Mouse (Mus musculus) MEL (cell line): ENCODE results near the gene Lrp11. TPM values are rescaled to one million over a fixed set of nuclear protein-coding genes. Genes with fewer than 3 reads are reported as not detected.

Experiments used
- DNase-seq: peaks from one replicate; pipeline ENCODE4 v3.0.0; 2011; ENCODE audit warnings: low read depth, low spot score
- H3K27ac ChIP-seq: 2 replicates; pipeline ENCODE4 v1.5.1; 2012; ENCODE audit warnings: low read depth, mild to moderate bottlenecking, control low read depth, low read length, moderate library complexity; ENCODE audit not compliant: control insufficient read depth
- H3K27me3 ChIP-seq, 2 experiments: fragments of 150-350 bp in 1 of 2; sonication (generic) in 1 of 2; 2 replicates each; pipeline ENCODE4 v1.6.1; 2012; ENCODE audit warnings: low read length in 2 of 2, mild to moderate bottlenecking in 2 of 2, improper control_type of control experiment in 1 of 2, moderate library complexity in 1 of 2; ENCODE audit not compliant: insufficient read depth in 2 of 2, control insufficient read depth in 1 of 2
- H3K36me3 ChIP-seq, 2 experiments: 2 replicates each; pipeline ENCODE4 v1.6.1; 2012 to 2014; ENCODE audit warnings: low read length in 2 of 2, improper control_type of control experiment in 1 of 2, inconsistent platforms in 1 of 2, mild to moderate bottlenecking in 1 of 2; ENCODE audit not compliant: insufficient read depth in 2 of 2, control insufficient read depth in 1 of 2
- H3K4me1 ChIP-seq, 2 experiments: fragments of 150-350 bp in 1 of 2; sonication (generic) in 1 of 2; 2 replicates each; pipeline ENCODE4 v1.6.1; 2012; ENCODE audit warnings: low read length in 2 of 2, improper control_type of control experiment in 1 of 2, mild to moderate bottlenecking in 1 of 2; ENCODE audit not compliant: insufficient read depth in 2 of 2, control insufficient read depth in 1 of 2
- H3K4me3 ChIP-seq, 2 experiments: fragments of 150-350 bp in 1 of 2; sonication (generic) in 1 of 2; 2 replicates each; pipeline ENCODE4 v1.5.1; 2012; ENCODE audit warnings: low read depth in 2 of 2, low read length in 2 of 2, mild to moderate bottlenecking in 2 of 2, moderate library complexity in 2 of 2, control low read depth in 1 of 2, improper control_type of control experiment in 1 of 2; ENCODE audit not compliant: control insufficient read depth in 1 of 2, insufficient read depth in 1 of 2
- H3K79me2 ChIP-seq: 2 replicates; pipeline ENCODE4 v1.6.1; 2012; ENCODE audit warnings: mild to moderate bottlenecking, low read length, moderate library complexity; ENCODE audit not compliant: control insufficient read depth, poor library complexity, insufficient read depth
- H3K9ac ChIP-seq: 2 replicates; pipeline ENCODE4 v1.6.1; 2012; ENCODE audit warnings: low read depth, mild to moderate bottlenecking, control low read depth, low read length, moderate library complexity; ENCODE audit not compliant: control insufficient read depth, poor library complexity, severe bottlenecking
- H3K9me3 ChIP-seq: fragments of 150-350 bp; sonication (generic); replicated peaks from 2 replicates; pipeline ENCODE4 v1.6.1; 2012; ENCODE audit warnings: mild to moderate bottlenecking, low read length, improper control_type of control experiment, moderate library complexity; ENCODE audit not compliant: insufficient read depth
- CTCF ChIP-seq, 3 experiments: IDR thresholded peaks in 2 of 3; conservative IDR thresholded peaks in 1 of 3; 2 replicates each; pipeline ENCODE4 v1.5.1; 2011 to 2012; ENCODE audit warnings: low read length in 3 of 3, low read depth in 2 of 3, mild to moderate bottlenecking in 2 of 3, improper control_type of control experiment in 1 of 3, inconsistent platforms in 1 of 3, mixed read lengths in 1 of 3, moderate library complexity in 1 of 3; ENCODE audit not compliant: control insufficient read depth in 1 of 3, insufficient read depth in 1 of 3, poor library complexity in 1 of 3, severe bottlenecking in 1 of 3
- E2F4 ChIP-seq: IDR thresholded peaks from 2 replicates; pipeline ENCODE4 v1.6.1; 2011; ENCODE audit warnings: low read depth, low read length, improper control_type of control experiment, borderline replicate concordance
- EP300 ChIP-seq, 2 experiments: IDR thresholded peaks; 2 replicates each; pipeline ENCODE4 v1.6.1; 2011; ENCODE audit warnings: improper control_type of control experiment in 2 of 2, low read length in 2 of 2, low read depth in 1 of 2, mild to moderate bottlenecking in 1 of 2
- ETS1 ChIP-seq: IDR thresholded peaks from 2 replicates; pipeline ENCODE4 v1.6.1; 2012; ENCODE audit warnings: low read depth, mild to moderate bottlenecking, inconsistent platforms, low read length, improper control_type of control experiment, moderate library complexity
- GATA1 ChIP-seq: IDR thresholded peaks from 2 replicates; pipeline ENCODE4 v1.6.1; 2011; ENCODE audit warnings: low read depth, low read length, improper control_type of control experiment
- HCFC1 ChIP-seq: IDR thresholded peaks from 2 replicates; pipeline ENCODE4 v1.6.1; 2012; ENCODE audit warnings: low read depth, mild to moderate bottlenecking, inconsistent platforms, low read length, improper control_type of control experiment, moderate library complexity
- MAFK ChIP-seq: IDR thresholded peaks from 2 replicates; pipeline ENCODE4 v1.6.1; 2011; ENCODE audit warnings: low read depth, mild to moderate bottlenecking, low read length, improper control_type of control experiment, borderline replicate concordance
- MAX ChIP-seq: IDR thresholded peaks from 2 replicates; pipeline ENCODE4 v1.6.1; 2011; ENCODE audit warnings: low read length, improper control_type of control experiment
- MEF2A ChIP-seq: IDR thresholded peaks from 2 replicates; pipeline ENCODE4 v1.6.1; 2014; ENCODE audit warnings: low read depth, mild to moderate bottlenecking, inconsistent platforms, low read length, improper control_type of control experiment; ENCODE audit not compliant: poor library complexity, insufficient replicate concordance, severe bottlenecking; ENCODE audit errors: extremely low read depth
- MXI1 ChIP-seq: IDR thresholded peaks from 2 replicates; pipeline ENCODE4 v1.6.1; 2011; ENCODE audit warnings: mild to moderate bottlenecking, low read depth, low read length, improper control_type of control experiment
- MYB ChIP-seq: IDR thresholded peaks from 2 replicates; pipeline ENCODE4 v1.6.1; 2011; ENCODE audit warnings: mild to moderate bottlenecking, low read depth, low read length, improper control_type of control experiment
- NELFE ChIP-seq: IDR thresholded peaks from 2 replicates; pipeline ENCODE4 v1.6.1; 2011; ENCODE audit warnings: low read depth, low read length, improper control_type of control experiment
- NRF1 ChIP-seq: IDR thresholded peaks from 2 replicates; pipeline ENCODE4 v1.6.1; 2014; ENCODE audit warnings: low read depth, mild to moderate bottlenecking, inconsistent platforms, low read length, improper control_type of control experiment, moderate library complexity; ENCODE audit not compliant: poor library complexity, insufficient read depth, severe bottlenecking
- RAD21 ChIP-seq: IDR thresholded peaks from 2 replicates; pipeline ENCODE4 v1.6.1; 2011; ENCODE audit warnings: mild to moderate bottlenecking, low read depth, low read length, improper control_type of control experiment
- RCOR1 ChIP-seq: IDR thresholded peaks from 2 replicates; pipeline ENCODE4 v1.6.1; 2012; ENCODE audit warnings: low read depth, mild to moderate bottlenecking, inconsistent platforms, low read length, improper control_type of control experiment
- SIN3A ChIP-seq: IDR thresholded peaks from 2 replicates; pipeline ENCODE4 v1.6.1; 2012; ENCODE audit warnings: low read length, improper control_type of control experiment, inconsistent platforms
- TAL1 ChIP-seq: IDR thresholded peaks from 2 replicates; pipeline ENCODE4 v1.6.1; 2012; ENCODE audit warnings: mild to moderate bottlenecking, inconsistent platforms, low read length, moderate library complexity, mixed read lengths
- TBP ChIP-seq: IDR thresholded peaks from 2 replicates; pipeline ENCODE4 v1.8.0; 2011; ENCODE audit warnings: low read depth, low read length, improper control_type of control experiment
- UBTF ChIP-seq: IDR thresholded peaks from 2 replicates; pipeline ENCODE4 v1.6.1; 2012; ENCODE audit warnings: low read depth, mild to moderate bottlenecking, inconsistent platforms, low read length, improper control_type of control experiment, moderate library complexity, borderline replicate concordance; ENCODE audit not compliant: insufficient read depth
- USF2 ChIP-seq, 2 experiments: IDR thresholded peaks; 2 replicates each; pipeline ENCODE4 v1.6.1; 2011 to 2012; ENCODE audit warnings: improper control_type of control experiment in 2 of 2, low read length in 2 of 2, borderline replicate concordance in 1 of 2, inconsistent platforms in 1 of 2, low read depth in 1 of 2, mild to moderate bottlenecking in 1 of 2; ENCODE audit not compliant: insufficient read depth in 1 of 2
- ZC3H11A ChIP-seq: IDR thresholded peaks from 2 replicates; pipeline ENCODE4 v1.6.1; 2012; ENCODE audit warnings: low read depth, mild to moderate bottlenecking, inconsistent platforms, low read length, improper control_type of control experiment
- ZMIZ1 ChIP-seq: IDR thresholded peaks from 2 replicates; pipeline ENCODE4 v1.6.1; 2012; ENCODE audit warnings: low read depth, mild to moderate bottlenecking, inconsistent platforms, low read length, improper control_type of control experiment, moderate library complexity
- ZNF384 ChIP-seq: IDR thresholded peaks from 2 replicates; pipeline ENCODE4 v1.6.1; 2012; ENCODE audit warnings: low read depth, mild to moderate bottlenecking, inconsistent platforms, low read length, improper control_type of control experiment
- polyA plus RNA-seq, 2 experiments: library from polyadenylated mRNA; stranded (reverse) in 1 of 2; unstranded in 1 of 2; fragments of >175 nt in 1 of 2; fragments of >200 nt in 1 of 2; gene quantifications; 2 replicates each; pipeline versions ENCODE4 v1.2.1 to v1.2.4; 2012; ENCODE audit warnings: low replicate concordance in 2 of 2, low read depth in 1 of 2; ENCODE audit not compliant: insufficient read length in 2 of 2, insufficient read depth in 1 of 2, missing spikeins in 1 of 2
- total RNA-seq: library from RNA; depleted of rRNA; stranded (reverse); fragments of 300-350 nt; gene quantifications from 2 replicates; pipeline ENCODE4 v1.2.3, GENCODE M21; 2012

The Lrp11 gene
- total and polyA plus RNA-seq, 3 experiments = 0.92 to 1.0 TPM; not detected in 1

DNA sequence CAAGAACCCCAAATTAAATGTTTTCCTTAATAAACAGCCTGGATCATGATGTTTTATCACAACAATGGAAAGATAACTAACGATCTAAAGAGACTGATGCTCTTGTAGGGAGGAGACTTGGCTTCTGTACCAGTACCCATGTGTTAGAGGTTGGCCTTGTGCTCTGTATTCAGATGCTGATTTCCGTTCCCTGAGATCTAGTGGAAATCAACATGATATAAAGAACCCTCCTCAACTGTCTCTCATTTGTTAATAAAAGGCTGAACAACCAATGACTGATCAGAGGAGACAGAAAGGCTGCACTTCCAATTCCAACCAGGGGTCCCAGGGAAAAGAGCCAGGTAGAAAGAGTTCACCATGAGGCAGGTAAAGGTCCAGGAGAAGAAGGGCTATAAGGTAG, 56.3 kb downstream of the Lrp11 start:
- no peak for DNase-seq
- TF ChIP-seq USF2 (IDR thresholded peaks at IDR 0.05; ENCODE audit: borderline replicate concordance in 1 of 2, insufficient read depth in 1 of 2, low read depth in 1 of 2, low read length in 2 of 2) (no peak), MAFK (no peak), EP300 (IDR thresholded peaks at IDR 0.05; ENCODE audit: low read depth in 1 of 2, low read length in 2 of 2) (no peak), NRF1 (no peak), E2F4 (no peak), UBTF (no peak), RCOR1 (no peak), MXI1 (no peak), MEF2A (no peak), TAL1 (no peak), MAX (no peak), ZMIZ1 (no peak), ZNF384 (no peak), CTCF (IDR thresholded peaks at IDR 0.05 in 2 of 3, conservative IDR thresholded peaks at IDR 0.05 in 1 of 3; ENCODE audit: control insufficient read depth in 1 of 3, insufficient read depth in 1 of 3, low read depth in 2 of 3, low read length in 3 of 3, poor library complexity in 1 of 3, severe bottlenecking in 1 of 3) (no peak), MYB (no peak), ZC3H11A (no peak), RAD21 (no peak), HCFC1 (no peak), ETS1 (no peak)
- Histone ChIP-seq H3K4me3 (no peak overlapping the region), H3K27me3 (no peaks in the 10 kb centered on the region), H3K27ac (no peak overlapping the region), H3K79me2 (peaks cover 8% of the 10 kb centered on the region), H3K9ac (no peak overlapping the region), H3K4me1 (no peaks in the 10 kb centered on the region), H3K9me3 (no peaks in the 10 kb centered on the region), H3K36me3 (peaks cover 0 to 33% of the 10 kb centered on the region in 2 experiments; a peak in 2 of 4 replicates)

GRCm38 (mm10) chr10:7649059-7649458, 59.5 kb downstream of the Lrp11 start:
- Histone ChIP-seq H3K27ac (no peak overlapping the region), H3K27me3 (no peaks in the 10 kb centered on the region), H3K9ac (no peak overlapping the region), H3K36me3 (peaks cover 0 to 23% of the 10 kb centered on the region in 2 experiments; a peak in 2 of 4 replicates), H3K9me3 (no peaks in the 10 kb centered on the region), H3K4me1 (no peaks in the 10 kb centered on the region), H3K79me2 (peaks cover 28% of the 10 kb centered on the region), H3K4me3 (no peak overlapping the region)
- TF ChIP-seq E2F4 (no peak), TBP (no peak), RCOR1 (no peak), NELFE (no peak), SIN3A (no peak), MAFK (no peak), GATA1 (no peak), MEF2A (no peak)
- no peak for DNase-seq
